Mouse (Mus musculus) large intestine, adult 2 months (tissue): ENCODE measurements around the gene Trpm1. TPM values are rescaled to one million over a fixed set of nuclear protein-coding genes. Genes with fewer than 3 reads are reported as not detected.

Experiments used
- DNase-seq: peaks from one replicate; pipeline ENCODE4 v3.0.0-alpha.2; 2012; ENCODE audit warnings: low read depth, low spot score
- WGBS: fragments of 180-500 bp; shearing (Covaris S2); methylation state at CpG from one replicate; pipeline ENCODE4 v1.1.7; 2018; 5-methylcytosine and 5-hydroxymethylcytosine counted together
- polyA plus RNA-seq: library from polyadenylated mRNA; depleted of rRNA; stranded (reverse); fragments of >200 nt; gene quantifications from 2 replicates; pipeline ENCODE4 v1.2.3, GENCODE M21; 2012

The Trpm1 gene
- polyA plus RNA-seq, 1 experiment, result not detected

- WGBS, result 76% methylated on average over 2 of the region's 2 CpGs
- DNase-seq, result no peak
Measured at GRCm38 (mm10) chr7:64228300-64228699, 74.7 kb downstream of the Trpm1 start.

DNA sequence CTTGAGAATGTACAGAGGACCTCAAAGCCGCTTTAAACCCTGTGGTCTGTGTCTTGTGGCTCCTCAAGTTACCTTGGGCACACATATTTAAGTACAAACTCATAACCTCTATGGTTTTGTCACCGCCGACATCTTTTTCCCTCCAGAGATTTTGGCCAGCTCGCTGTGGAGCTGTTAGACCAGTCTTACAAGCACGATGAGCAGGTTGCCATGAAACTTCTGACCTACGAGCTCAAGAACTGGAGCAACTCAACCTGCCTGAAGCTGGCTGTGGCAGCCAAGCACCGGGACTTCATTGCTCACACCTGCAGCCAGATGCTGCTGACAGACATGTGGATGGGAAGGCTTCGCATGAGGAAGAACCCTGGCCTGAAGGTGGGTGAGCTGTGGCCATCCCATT, 76.3 kb downstream of the Trpm1 start:
- no peak for DNase-seq

GRCm38 (mm10) chr7:64231001-64231400, 77.4 kb downstream of the Trpm1 start:
- DNase-seq, result no peak
- WGBS, result 100% methylated on average over 1 of the region's 1 CpGs

More for the DNA sequence above, 76.3 kb downstream of the Trpm1 start:
- 85% methylated on average over 8 of the region's 8 CpGs for WGBS

DNA sequence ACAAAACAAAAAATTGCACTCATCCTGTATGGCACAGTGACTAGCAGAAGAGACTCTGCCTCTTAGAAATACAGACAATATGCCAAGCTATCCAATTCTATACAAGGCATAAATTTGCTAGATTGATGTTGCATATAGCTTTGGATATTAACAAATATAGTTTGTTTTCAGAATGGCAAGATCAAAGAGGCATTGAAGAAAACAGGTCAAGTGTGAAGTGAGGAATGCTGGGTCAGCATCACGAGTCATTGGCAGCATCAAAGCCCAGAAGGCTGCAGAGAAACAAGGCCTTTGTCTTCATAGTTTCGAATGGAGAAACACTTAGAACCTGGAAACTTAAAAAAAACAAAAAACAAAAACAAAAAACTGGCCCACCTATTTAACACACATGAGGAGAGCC, 78.4 kb downstream of the Trpm1 start:
- no peak for DNase-seq
- WGBS, result 67% methylated on average over 2 of the region's 2 CpGs

DNA sequence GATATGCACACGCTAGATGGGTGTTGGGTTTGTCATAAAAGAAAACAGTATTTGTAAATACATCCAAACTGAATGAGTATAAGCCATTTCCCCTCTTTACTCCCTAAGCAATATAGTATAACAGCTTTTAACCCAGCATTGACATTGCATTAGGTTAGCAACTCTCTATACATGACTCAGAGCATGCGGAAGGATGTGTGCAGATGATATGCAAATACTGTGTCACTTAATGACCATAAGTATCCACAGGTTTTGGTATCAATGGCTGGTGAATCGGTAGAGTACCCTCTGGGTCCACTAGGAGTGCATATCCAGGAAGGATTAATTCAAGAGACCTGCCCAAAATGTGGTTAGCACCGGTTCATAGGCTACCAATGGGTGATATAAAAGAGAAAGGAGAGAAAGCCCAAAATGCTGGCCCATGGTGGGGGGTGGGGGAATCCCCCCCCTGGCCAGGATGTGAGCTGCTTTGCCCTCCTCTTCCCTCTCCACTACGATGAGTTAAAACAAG, 80.7 kb downstream of the Trpm1 start:
- DNase-seq, result no peak
- 87% methylated on average over 5 of the region's 5 CpGs for WGBS

DNA sequence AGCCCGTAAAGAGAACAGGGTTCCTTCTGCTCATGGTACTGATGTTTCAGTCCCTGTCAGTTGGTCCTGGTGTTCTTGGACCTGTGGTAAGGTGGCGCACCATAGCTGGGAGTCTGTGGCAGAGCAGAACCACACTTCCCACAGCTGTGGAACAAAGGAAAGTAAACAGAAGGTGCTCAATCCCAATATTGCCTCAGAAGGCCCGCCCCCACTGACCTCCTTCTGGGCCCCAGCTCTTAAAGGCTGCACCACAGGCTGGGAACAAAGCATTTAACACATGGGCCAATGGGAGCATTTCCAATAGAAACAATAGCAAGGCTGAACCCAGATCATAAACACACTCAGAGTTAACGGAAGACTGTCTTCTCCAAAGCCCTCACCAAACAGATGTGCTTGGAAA, 82.9 kb downstream of the Trpm1 start:
- no peak for DNase-seq
- WGBS, result 65% methylated on average over 4 of the region's 4 CpGs

- DNase-seq, result no peak
- 90% methylated on average over 8 of the region's 8 CpGs for WGBS
Measured at GRCm38 (mm10) chr7:64237747-64238146, 84.1 kb downstream of the Trpm1 start.

DNA sequence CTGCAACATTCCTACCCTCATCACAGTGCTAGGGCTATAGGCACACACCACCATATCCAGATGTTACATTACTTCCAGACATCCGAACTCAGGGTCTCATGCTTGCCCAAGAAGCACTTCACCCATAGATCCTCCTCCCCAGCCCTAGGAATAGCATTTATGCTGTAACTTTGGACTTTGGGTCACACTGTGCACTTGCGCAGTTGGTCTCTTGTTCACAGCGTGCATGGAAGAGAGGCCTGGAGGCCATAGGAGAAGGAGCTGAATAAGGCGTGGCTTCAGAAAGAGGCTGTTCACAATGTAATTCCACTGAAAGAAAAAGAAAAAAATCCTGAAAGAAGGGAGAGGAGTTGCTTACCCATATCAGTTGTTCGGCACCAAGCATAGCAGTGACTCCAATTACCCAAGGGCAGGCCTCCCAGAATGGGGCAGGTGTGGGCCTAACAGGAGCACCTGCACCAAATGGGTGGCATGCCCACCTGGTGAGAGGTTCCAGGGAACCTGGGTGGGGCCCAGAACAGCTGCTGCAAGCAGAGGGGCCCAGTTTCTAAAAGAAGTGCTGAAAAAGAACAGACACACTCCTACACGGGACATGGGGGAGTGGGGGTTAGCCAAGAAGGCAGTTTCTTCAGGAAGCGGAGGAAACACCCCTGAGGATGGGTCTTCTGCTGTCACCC, 84.9 kb downstream of the Trpm1 start:
- 74% methylated on average over 7 of the region's 7 CpGs for WGBS
- DNase-seq, result no peak

GRCm38 (mm10) chr7:64239138-64239805, 85.6 kb downstream of the Trpm1 start:
- DNase-seq, result no peak
- WGBS, result 63% methylated on average over 9 of the region's 9 CpGs

DNA sequence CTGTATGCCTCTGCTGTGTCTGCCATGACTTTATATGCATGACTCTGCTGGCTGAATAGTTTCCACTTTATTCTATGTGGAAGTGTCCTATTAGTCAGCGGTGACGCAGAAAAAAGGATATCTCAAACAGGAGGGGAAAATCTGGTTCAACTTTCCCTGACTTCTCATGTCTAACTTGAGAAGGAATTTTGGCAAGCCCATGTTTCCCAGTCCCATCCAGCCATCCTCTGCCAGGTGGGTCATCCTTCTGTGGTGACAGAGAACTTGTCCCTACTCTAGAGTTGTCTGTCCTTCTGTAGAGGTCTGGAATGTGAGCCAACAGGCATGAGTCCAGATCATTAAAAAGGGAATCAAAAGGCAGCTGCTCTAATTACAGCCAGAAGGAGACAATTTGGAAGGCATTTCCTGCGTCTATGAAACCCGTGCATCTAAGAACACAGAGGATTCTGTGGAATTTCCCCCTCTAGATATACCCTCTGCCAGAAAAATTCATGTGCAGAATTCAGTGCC, 86.2 kb downstream of the Trpm1 start:
- 66% methylated on average over 4 of the region's 4 CpGs for WGBS
- DNase-seq, result no peak

- WGBS, result 85% methylated on average over 4 of the region's 4 CpGs
- no peak for DNase-seq
Measured at GRCm38 (mm10) chr7:64242424-64242823, 88.8 kb downstream of the Trpm1 start.

DNA sequence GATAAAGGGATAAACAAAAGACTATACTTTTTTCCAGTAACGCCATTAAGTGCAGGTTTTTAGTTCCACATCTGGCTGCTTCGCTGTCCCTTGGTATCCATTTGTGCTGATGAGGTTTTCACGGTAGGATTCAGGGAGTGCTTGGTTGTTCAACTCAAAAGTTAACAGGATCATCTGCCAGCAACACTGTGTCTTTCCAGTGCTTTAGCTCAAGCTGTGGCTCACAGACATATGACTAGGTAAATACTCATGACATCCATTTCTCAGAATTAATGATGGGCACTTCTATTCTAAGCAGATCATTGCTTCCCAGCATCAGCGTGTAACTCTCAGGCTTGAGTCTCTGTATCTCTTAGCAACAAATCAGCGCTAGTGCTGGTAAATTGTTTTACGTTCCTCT, 90.7 kb downstream of the Trpm1 start:
- WGBS, result 80% methylated on average over 6 of the region's 6 CpGs
- no peak for DNase-seq

GRCm38 (mm10) chr7:64246713-64247112, 93.1 kb downstream of the Trpm1 start:
- 89% methylated on average over 4 of the region's 4 CpGs for WGBS
- no peak for DNase-seq

- no peak for DNase-seq
Measured at GRCm38 (mm10) chr7:64248352-64248751, 94.7 kb downstream of the Trpm1 start.

GRCm38 (mm10) chr7:64249715-64250114, 96.1 kb downstream of the Trpm1 start:
- 22% methylated on average over 4 of the region's 4 CpGs for WGBS

More at GRCm38 (mm10) chr7:64248352-64248751, 94.7 kb downstream of the Trpm1 start:
- 74% methylated on average over 1 of the region's 1 CpGs for WGBS

DNA sequence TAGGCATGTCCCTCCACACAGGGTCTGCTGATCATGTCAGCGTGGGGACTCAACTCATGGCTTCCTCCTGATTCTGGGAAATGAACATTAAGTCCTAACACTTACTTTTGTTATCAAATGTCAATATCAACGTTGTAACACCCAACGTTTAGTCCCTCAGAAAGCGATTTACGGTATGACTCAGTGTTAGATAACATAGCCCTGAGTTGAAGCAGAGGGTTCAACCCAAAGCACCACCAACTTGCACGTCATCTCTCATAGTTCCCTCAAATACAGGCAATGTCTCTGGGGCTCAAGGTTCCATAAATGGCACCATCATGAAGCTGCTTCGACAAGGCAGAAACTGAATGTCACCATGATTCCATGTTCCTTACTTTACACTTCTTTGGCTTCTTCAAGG, 96.8 kb downstream of the Trpm1 start:
- DNase-seq, result no peak
- 68% methylated on average over 7 of the region's 7 CpGs for WGBS

More at GRCm38 (mm10) chr7:64249715-64250114, 96.1 kb downstream of the Trpm1 start:
- no peak for DNase-seq

DNA sequence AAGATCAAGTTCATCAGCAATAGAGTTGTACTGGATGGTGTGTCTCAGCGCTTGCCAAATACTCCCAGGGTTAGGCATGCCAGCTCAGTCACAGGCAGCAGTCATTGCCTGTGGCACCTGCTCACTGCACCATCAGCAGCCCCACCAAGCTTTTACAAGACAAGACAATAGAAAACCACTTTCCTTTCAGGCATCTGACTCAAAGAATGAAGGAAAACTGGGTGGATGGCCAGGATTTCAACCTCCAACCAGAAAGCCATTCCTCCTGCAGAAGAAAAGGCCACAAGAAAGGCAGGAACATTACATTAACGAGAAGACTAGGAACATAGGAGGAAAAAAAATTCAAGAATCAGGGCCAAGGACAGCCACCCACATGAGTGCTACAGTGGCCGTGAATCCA, 100.1 kb downstream of the Trpm1 start:
- WGBS, result 86% methylated on average over 3 of the region's 3 CpGs

DNA sequence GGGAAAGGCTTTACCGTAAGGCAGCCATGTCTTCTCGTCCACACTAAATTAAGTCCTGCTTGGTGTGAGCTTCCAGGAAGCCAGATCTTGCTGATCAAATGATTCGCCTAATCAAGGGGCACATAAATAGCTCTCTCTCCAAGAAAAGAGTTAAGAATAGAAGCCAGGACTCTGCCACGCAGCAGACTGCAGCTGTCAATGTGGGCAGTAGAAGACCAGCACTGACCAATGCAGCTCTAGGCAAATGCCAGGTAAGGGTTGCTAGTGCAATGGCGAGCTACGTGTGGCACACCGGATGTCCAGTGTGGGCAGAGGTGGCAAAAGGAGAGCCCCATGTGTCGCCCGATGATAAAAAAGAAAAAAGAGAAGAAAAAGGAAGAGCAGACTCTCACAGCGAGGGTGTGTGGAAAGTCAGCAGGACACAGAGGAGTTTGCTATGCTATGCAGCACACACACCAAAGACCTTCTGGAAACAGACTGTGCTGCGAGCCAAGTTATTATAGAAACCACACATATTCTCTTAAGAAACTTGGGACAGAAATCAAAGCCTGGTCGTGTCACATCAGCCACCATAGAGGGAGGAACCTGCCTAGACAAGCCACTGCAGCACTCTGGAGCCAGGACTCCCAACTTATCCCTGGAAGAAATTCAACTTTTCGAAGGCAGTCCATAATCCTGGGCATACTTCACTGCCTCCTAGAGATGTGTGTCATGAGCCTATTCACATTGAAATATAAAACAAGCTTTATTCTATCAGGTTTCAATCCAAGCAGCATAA, 112.1 kb downstream of the Trpm1 start:
- 88% methylated on average over 13 of the region's 13 CpGs for WGBS
- no peak for DNase-seq

More for the DNA sequence above, 100.1 kb downstream of the Trpm1 start:
- no peak for DNase-seq

- no peak for DNase-seq
- WGBS, result 73% methylated on average over 4 of the region's 4 CpGs
Measured at GRCm38 (mm10) chr7:64266587-64266986, 113.0 kb downstream of the Trpm1 start.

GRCm38 (mm10) chr7:64271926-64272325, 118.3 kb downstream of the Trpm1 start:
- WGBS, result 51% methylated on average over 4 of the region's 4 CpGs
- no peak for DNase-seq
